Mouse (Mus musculus) liver, adult 2 months (tissue): ENCODE measurements at regions not wholly inside any gene's neighbourhood (a gene's known extent, or its start where the extent isn't known, plus 50 kb on each side); places are given as distances from the start of the nearest gene placed in this dataset.

Experiments used
- CTCF ChIP-seq: fragments of 200-500 bp; IDR thresholded peaks from 2 replicates; pipeline ENCODE4 v1.5.1; 2011; ENCODE audit warnings: low read depth, low read length, control low read depth
- POLR2A ChIP-seq: fragments of 200-500 bp; IDR thresholded peaks from 2 replicates; pipeline ENCODE4 v1.6.1; 2011; ENCODE audit warnings: low read length, control low read depth; ENCODE audit not compliant: insufficient read depth; ENCODE audit errors: extremely low read depth

DNA sequence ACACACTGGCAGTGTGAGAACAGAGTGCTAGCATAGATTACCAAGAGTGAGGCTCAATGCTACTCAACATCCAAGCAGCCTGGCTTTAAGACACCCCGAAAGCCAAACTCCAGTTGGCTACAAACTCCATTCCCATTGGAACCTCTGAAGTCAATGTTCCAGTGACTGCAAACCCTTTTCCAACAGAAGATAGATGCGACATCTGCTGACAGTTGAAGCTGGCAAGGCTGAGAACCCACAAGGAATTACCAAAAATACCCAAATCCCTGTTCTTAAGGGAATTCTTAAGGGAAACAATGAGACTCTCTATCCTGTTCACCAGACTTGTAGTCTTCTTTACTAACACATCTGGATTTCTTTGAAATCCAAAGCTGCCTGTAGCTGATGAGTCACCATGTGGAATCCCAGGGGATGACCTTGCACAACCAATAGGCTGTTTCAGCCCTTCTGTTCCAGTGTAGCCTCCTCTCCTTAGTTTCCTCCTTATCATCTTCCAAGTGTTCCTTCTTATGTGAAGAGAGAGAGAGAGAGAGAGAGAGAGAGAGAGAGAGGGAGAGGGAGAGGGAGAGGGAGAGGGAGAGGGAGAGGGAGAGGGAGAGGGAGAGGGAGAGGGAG is 70.1 kb upstream of the Xylt1 start:
- TF ChIP-seq CTCF (no peak), POLR2A (no peak)
